Mouse (Mus musculus) right cerebral cortex, postnatal 4 days (tissue): ENCODE data around the gene Cdh4.
A peak's percentile ranks its signal among the peaks of the same experiment; 100 is the strongest.

Source experiments
- DNase-seq: peaks from one replicate; pipeline ENCODE4 v3.0.0-alpha.2; 2022

The Cdh4 gene

GRCm38 (mm10) chr2:179690571-179690970, 248.3 kb downstream of the Cdh4 start:
- DNase-seq: no peak

- no peak for DNase-seq
Observed at GRCm38 (mm10) chr2:179694936-179695335, 252.7 kb downstream of the Cdh4 start.

- no peak for DNase-seq
Observed at GRCm38 (mm10) chr2:179697601-179698000, 255.4 kb downstream of the Cdh4 start.

- no peak for DNase-seq
Observed at GRCm38 (mm10) chr2:179698196-179698985, 256.2 kb downstream of the Cdh4 start.

GRCm38 (mm10) chr2:179705043-179705442, 262.8 kb downstream of the Cdh4 start:
- no peak for DNase-seq

GRCm38 (mm10) chr2:179705461-179705860, 263.2 kb downstream of the Cdh4 start:
- no peak for DNase-seq

- DNase-seq: no peak
Observed at GRCm38 (mm10) chr2:179706616-179707015, 264.4 kb downstream of the Cdh4 start.

- DNase-seq: no peak
Observed at GRCm38 (mm10) chr2:179709111-179709510, 266.9 kb downstream of the Cdh4 start.

GRCm38 (mm10) chr2:179712690-179713089, 270.5 kb downstream of the Cdh4 start:
- no peak for DNase-seq

GRCm38 (mm10) chr2:179713326-179713725, 271.1 kb downstream of the Cdh4 start:
- no peak for DNase-seq

GRCm38 (mm10) chr2:179714145-179714544, 271.9 kb downstream of the Cdh4 start:
- no peak for DNase-seq

GRCm38 (mm10) chr2:179715375-179715774, 273.1 kb downstream of the Cdh4 start:
- DNase-seq: no peak

GRCm38 (mm10) chr2:179720366-179720765, 278.1 kb downstream of the Cdh4 start:
- no peak for DNase-seq

- no peak for DNase-seq
Observed at GRCm38 (mm10) chr2:179721534-179722516, 279.6 kb downstream of the Cdh4 start.

- DNase-seq: no peak
Observed at GRCm38 (mm10) chr2:179722776-179723386, 280.6 kb downstream of the Cdh4 start.

- DNase-seq: no peak
Observed at GRCm38 (mm10) chr2:179723401-179723800, 281.2 kb downstream of the Cdh4 start.

GRCm38 (mm10) chr2:179729002-179729401, 286.8 kb downstream of the Cdh4 start:
- DNase-seq: peak; percentile 50

GRCm38 (mm10) chr2:179729802-179730201, 287.6 kb downstream of the Cdh4 start:
- DNase-seq: no peak

GRCm38 (mm10) chr2:179733141-179733831, 291.1 kb downstream of the Cdh4 start:
- DNase-seq: no peak

- no peak for DNase-seq
Observed at GRCm38 (mm10) chr2:179742419-179742818, 300.2 kb downstream of the Cdh4 start.

- no peak for DNase-seq
Observed at GRCm38 (mm10) chr2:179742828-179743227, 300.6 kb downstream of the Cdh4 start.

GRCm38 (mm10) chr2:179746491-179746890, 304.3 kb downstream of the Cdh4 start:
- no peak for DNase-seq

- no peak for DNase-seq
Observed at GRCm38 (mm10) chr2:179749399-179749798, 307.2 kb downstream of the Cdh4 start.
